Mouse (Mus musculus) cortical plate, adult 2 months (tissue): ENCODE measurements around the gene Podxl2. TPM values are rescaled to one million over a fixed set of nuclear protein-coding genes. Genes with fewer than 3 reads are reported as not detected.
A peak's percentile ranks its signal among the peaks of the same experiment; 100 is the strongest.

Experiments
- H3K27ac ChIP-seq: fragments of 200-500 bp; 2 replicates; pipeline ENCODE4 v1.5.1; 2012; ENCODE audit warnings: low read length, control low read depth, inconsistent platforms; ENCODE audit not compliant: insufficient read depth
- H3K4me1 ChIP-seq: fragments of 200-500 bp; 2 replicates; pipeline ENCODE4 v1.6.1; 2011; ENCODE audit warnings: low read length; ENCODE audit not compliant: control insufficient read depth, insufficient read depth
- H3K4me3 ChIP-seq: fragments of 200-500 bp; 2 replicates; pipeline ENCODE4 v1.5.1; 2011; ENCODE audit warnings: mild to moderate bottlenecking, low read length, control low read depth; ENCODE audit not compliant: insufficient read depth
- CTCF ChIP-seq: fragments of 200-500 bp; IDR thresholded peaks from 2 replicates; pipeline ENCODE4 v1.5.1; 2011; ENCODE audit warnings: mild to moderate bottlenecking, control low read depth, low read length; ENCODE audit not compliant: insufficient read depth; ENCODE audit errors: extremely low read depth
- POLR2A ChIP-seq: fragments of 200-500 bp; IDR thresholded peaks from 2 replicates; pipeline ENCODE4 v1.6.1; 2011; ENCODE audit warnings: mild to moderate bottlenecking, low read length, control low read depth; ENCODE audit not compliant: insufficient read depth; ENCODE audit errors: extremely low read depth
- polyA plus RNA-seq: library from polyadenylated mRNA; depleted of rRNA; stranded (reverse); fragments of >200 nt; gene quantifications from 2 replicates; pipeline ENCODE4 v1.2.3, GENCODE M21; 2012

The Podxl2 gene
- polyA plus RNA-seq, 1 experiment, result 381 TPM

- Histone ChIP-seq H3K4me1 (0 out of 2 replicates have a peak, but pooled peaks cover 2% of the 10 kb centered on the region), H3K4me3 (no peak overlapping the region), H3K27ac (no peak overlapping the region)
- TF ChIP-seq CTCF, result no peak
- no peak for TF ChIP-seq POLR2A
Observed at GRCm38 (mm10) chr6:88826088-88826487, 48.8 kb downstream of the Podxl2 start.

DNA sequence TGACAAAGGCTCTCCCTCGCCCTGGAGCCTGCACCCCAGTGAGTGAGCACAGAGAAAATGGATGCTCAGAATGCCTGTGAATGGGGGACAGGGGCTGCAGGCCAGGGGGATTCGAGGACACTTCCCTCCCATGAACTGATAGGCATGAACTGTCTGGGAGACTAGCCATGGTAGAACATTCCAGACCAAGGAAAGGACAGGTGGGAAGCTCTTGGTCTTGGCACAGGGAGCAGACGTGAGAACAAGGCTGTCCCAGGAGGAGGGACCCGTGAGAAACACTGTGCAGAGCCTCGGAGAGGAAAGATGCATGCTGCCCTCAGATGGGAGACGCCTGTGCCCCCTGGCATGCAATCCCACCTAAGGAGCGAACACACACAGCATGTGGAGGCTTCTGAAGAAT is 50.7 kb downstream of the Podxl2 start:
- Histone ChIP-seq H3K27ac (no peak overlapping the region), H3K4me1 (0 out of 2 replicates have a peak, but pooled peaks cover 2% of the 10 kb centered on the region), H3K4me3 (no peak overlapping the region)
- no peak for TF ChIP-seq CTCF
- no peak for TF ChIP-seq POLR2A

GRCm38 (mm10) chr6:88821901-88822300 is 52.9 kb downstream of the Podxl2 start:
- H3K4me1 ChIP-seq, result 0 out of 2 replicates have a peak, but pooled peaks cover 2% of the 10 kb centered on the region
- no peak overlapping the region for H3K27ac ChIP-seq
- TF ChIP-seq CTCF (no peak), POLR2A (no peak)
- no peak overlapping the region for H3K4me3 ChIP-seq

DNA sequence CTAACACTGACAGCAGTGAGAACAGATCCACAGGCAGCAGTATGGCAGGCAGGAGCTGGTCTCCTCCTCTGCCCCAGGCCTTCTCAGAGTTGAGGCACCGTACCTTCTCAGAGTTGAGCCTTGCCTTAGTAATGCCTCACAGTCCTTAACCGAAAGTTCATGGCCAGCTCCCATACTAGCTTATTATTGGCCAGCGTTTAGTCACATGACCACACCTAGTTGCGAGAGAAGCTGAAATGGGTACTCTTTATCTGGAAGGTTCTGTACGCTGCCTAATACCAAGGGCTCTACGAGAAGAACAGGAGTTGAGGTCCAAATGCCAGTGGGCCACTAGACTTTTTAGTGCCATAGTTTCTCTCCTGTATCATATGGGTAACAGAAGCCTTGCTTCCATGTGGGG is 53.5 kb downstream of the Podxl2 start:
- TF ChIP-seq POLR2A, result no peak
- no peak for TF ChIP-seq CTCF
- Histone ChIP-seq H3K4me3 (no peak overlapping the region), H3K4me1 (0 out of 2 replicates have a peak, but pooled peaks cover 2% of the 10 kb centered on the region), H3K27ac (no peak overlapping the region)

DNA sequence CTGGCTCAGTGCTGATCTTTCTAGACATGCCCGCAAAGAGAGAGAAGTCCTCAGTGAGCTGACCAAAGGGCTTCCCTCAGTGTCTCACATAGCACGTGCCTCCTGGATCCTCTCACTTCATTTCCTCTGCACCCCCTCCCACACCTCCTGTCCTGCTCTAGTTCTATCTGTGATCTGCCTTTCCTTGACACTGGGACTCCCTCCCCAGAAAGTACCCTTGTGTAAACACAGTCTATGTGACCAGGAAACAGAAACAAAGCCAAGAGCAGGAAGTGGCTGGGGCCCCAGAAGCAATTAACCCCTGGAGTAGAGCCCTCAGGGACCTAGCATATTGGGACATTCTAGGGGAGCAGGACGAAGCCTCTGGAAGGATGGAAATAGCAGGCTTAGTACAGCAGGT is 54.0 kb downstream of the Podxl2 start:
- TF ChIP-seq CTCF (no peak), POLR2A (no peak)
- Histone ChIP-seq H3K4me1 (0 out of 2 replicates have a peak, but pooled peaks cover 2% of the 10 kb centered on the region), H3K4me3 (no peak overlapping the region), H3K27ac (no peak overlapping the region)

- H3K27ac ChIP-seq, result no peak overlapping the region
- no peak for TF ChIP-seq POLR2A
- TF ChIP-seq CTCF, result no peak
- H3K4me3 ChIP-seq, result no peak overlapping the region
- H3K4me1 ChIP-seq, result peaks cover 8% of the 10 kb centered on the region
Observed at GRCm38 (mm10) chr6:88816913-88817312, 57.9 kb downstream of the Podxl2 start.

DNA sequence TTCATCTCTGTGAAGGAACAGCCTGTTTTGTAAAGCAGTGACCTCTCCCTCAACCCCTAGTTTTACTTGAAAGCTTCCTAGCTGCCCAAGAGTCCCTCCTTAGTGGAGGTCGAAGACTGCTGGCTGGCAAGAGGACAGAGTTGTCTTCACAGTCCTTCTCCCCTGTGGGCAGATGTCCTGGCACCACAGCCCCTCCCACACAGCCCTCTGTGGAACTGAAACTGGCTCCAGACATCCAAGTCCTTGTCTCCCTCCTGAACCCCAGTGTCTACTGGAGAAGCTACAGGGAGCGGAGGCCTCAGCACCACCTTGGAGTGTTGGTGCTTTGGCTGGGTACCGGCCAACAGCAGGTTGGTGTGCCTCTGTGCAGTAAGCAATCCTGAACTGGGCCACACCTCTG is 59.4 kb downstream of the Podxl2 start:
- Histone ChIP-seq H3K4me3 (no peak overlapping the region), H3K4me1 (peaks cover 13% of the 10 kb centered on the region), H3K27ac (no peak overlapping the region)
- TF ChIP-seq CTCF, result no peak
- no peak for TF ChIP-seq POLR2A

GRCm38 (mm10) chr6:88815036-88815435 is 59.8 kb downstream of the Podxl2 start:
- Histone ChIP-seq H3K27ac (no peak overlapping the region), H3K4me3 (no peak overlapping the region), H3K4me1 (peaks cover 13% of the 10 kb centered on the region)
- no peak for TF ChIP-seq POLR2A
- TF ChIP-seq CTCF, result no peak

DNA sequence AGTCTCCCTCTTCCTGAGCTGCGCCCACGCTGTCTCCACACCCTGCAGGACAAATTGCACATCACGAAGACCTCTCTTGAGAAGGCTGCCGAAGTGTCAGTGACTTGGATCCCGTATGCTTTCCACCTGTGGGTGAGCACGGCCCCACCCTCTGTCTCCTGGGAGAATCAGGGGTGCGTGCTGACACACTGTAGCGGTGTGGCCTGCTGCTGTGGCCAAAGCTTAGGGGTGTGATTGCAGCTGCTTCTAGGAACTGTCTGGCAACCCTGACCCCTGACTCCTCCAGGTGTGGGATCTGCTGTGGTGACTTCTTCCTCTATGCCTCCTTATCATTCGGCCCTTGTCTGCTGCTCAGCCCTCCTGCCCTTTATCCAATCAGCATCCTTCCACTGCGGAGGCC is 61.0 kb downstream of the Podxl2 start:
- Histone ChIP-seq H3K4me1 (peaks cover 13% of the 10 kb centered on the region), H3K4me3 (no peak overlapping the region), H3K27ac (no peak overlapping the region)
- TF ChIP-seq POLR2A (no peak), CTCF (no peak)

DNA sequence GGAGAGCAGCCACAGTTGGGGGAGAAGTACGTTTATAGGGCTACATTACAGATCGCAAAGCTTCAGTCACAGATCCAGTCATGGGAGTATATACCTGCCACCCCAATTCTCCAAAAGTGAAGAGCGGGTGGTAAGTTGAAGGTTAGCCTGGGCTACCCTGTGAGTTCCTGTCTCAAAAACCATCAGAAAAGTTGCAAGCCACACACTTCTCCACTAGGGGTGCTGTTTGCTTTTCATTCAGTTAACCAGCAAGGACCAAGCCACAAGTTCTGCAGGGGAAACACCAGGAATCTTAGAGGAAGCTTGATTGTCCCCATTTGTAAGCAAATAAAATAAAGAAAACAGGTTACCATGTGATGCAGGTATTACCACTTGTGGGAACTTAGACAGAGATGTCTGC is 62.0 kb downstream of the Podxl2 start:
- no peak for TF ChIP-seq POLR2A
- TF ChIP-seq CTCF, result peak; percentile 63
- peaks cover 13% of the 10 kb centered on the region for H3K4me1 ChIP-seq
- H3K27ac ChIP-seq, result no peak overlapping the region
- no peak overlapping the region for H3K4me3 ChIP-seq

GRCm38 (mm10) chr6:88811880-88812400 is 62.9 kb downstream of the Podxl2 start:
- TF ChIP-seq POLR2A, result no peak
- TF ChIP-seq CTCF, result no peak
- Histone ChIP-seq H3K4me1 (peaks cover 13% of the 10 kb centered on the region), H3K4me3 (no peak overlapping the region), H3K27ac (peak overlapping the region; percentile 18; the same call in 1 of the 2 replicates)
